Mouse (Mus musculus) retina, postnatal 1 day (tissue): ENCODE measurements around the gene Ntn5.
"Not testable (repeated sequence)": the region's sequence is repeated elsewhere in the genome, so short reads cannot be mapped to it uniquely, and the experiment has no call there.

Experiments used
- DNase-seq: peaks from one replicate; pipeline ENCODE4 v3.0.0-alpha.2; 2012

Gene Ntn5

GRCm38 (mm10) chr7:45683396-45684050 is at the start of gene Ntn5:
Ntn5 (plus strand) TSS chr7:45684022.
- DNase-seq, result no peak

GRCm38 (mm10) chr7:45634946-45635681 is 48.7 kb upstream of the Ntn5 start:
- DNase-seq, result no peak

GRCm38 (mm10) chr7:45635711-45636688 is 47.8 kb upstream of the Ntn5 start:
- DNase-seq, result no peak

- DNase-seq, result no peak
Observed at GRCm38 (mm10) chr7:45637710-45638109, 46.1 kb upstream of the Ntn5 start.

GRCm38 (mm10) chr7:45638623-45639401 is 45.0 kb upstream of the Ntn5 start:
- peak; percentile 99 for DNase-seq

GRCm38 (mm10) chr7:45639561-45640027 is 44.2 kb upstream of the Ntn5 start, which contains the start of gene Mamstr:
Mamstr (plus strand) TSS chr7:45639977.
- DNase-seq, result peak; percentile 36

- no peak for DNase-seq
Observed at GRCm38 (mm10) chr7:45640191-45640957, 43.4 kb upstream of the Ntn5 start.

- no peak for DNase-seq
Observed at GRCm38 (mm10) chr7:45641391-45642040, 42.3 kb upstream of the Ntn5 start.

GRCm38 (mm10) chr7:45642083-45642482 is 41.7 kb upstream of the Ntn5 start:
- no peak for DNase-seq

GRCm38 (mm10) chr7:45642503-45643255 is 41.1 kb upstream of the Ntn5 start:
- no peak for DNase-seq

GRCm38 (mm10) chr7:45643441-45644178 is 40.2 kb upstream of the Ntn5 start:
- DNase-seq, result peak; percentile 100

- DNase-seq, result peak; percentile 86
Observed at GRCm38 (mm10) chr7:45644183-45644582, 39.6 kb upstream of the Ntn5 start.

- DNase-seq, result no peak
Observed at GRCm38 (mm10) chr7:45644872-45645590, 38.8 kb upstream of the Ntn5 start.

- peak; percentile 29 for DNase-seq
Observed at GRCm38 (mm10) chr7:45645591-45645971, 38.2 kb upstream of the Ntn5 start.

GRCm38 (mm10) chr7:45646671-45647070 is 37.2 kb upstream of the Ntn5 start:
- no peak for DNase-seq

- no peak for DNase-seq
Observed at GRCm38 (mm10) chr7:45649351-45649750, 34.5 kb upstream of the Ntn5 start.

GRCm38 (mm10) chr7:45650484-45650883 is 33.3 kb upstream of the Ntn5 start:
- DNase-seq, result not testable (repeated sequence)

GRCm38 (mm10) chr7:45654424-45655047 is 29.3 kb upstream of the Ntn5 start:
- peak; percentile 27 for DNase-seq
